Mouse (Mus musculus) liver, adult 2 months (tissue): Measurements from ENCODE around the gene Slc28a3. TPM values are rescaled to one million over a fixed set of nuclear protein-coding genes. Genes with fewer than 3 reads are reported as not detected.

Experiments
- DNase-seq: peaks from one replicate; pipeline ENCODE4 v3.0.0-alpha.2; 2011; ENCODE audit warnings: low read depth, low spot score; ENCODE audit errors: extremely low read depth
- H3K27ac ChIP-seq: fragments of 200-500 bp; replicated peaks from 2 replicates; pipeline ENCODE4 v1.5.1; 2012; ENCODE audit warnings: low read depth, mild to moderate bottlenecking, control low read depth, inconsistent platforms, low read length; ENCODE audit not compliant: insufficient read depth
- H3K27me3 ChIP-seq: fragments of 200-500 bp; 2 replicates; pipeline ENCODE4 v1.6.1; 2012; ENCODE audit warnings: mild to moderate bottlenecking, moderate library complexity, low read length, inconsistent platforms; ENCODE audit not compliant: control insufficient read depth, insufficient read depth
- H3K36me3 ChIP-seq: fragments of 200-500 bp; 2 replicates; pipeline ENCODE4 v1.6.1; 2012; ENCODE audit warnings: low read length, inconsistent platforms; ENCODE audit not compliant: control insufficient read depth, insufficient read depth
- H3K4me1 ChIP-seq: fragments of 200-500 bp; 2 replicates; pipeline ENCODE4 v1.6.1; 2011; ENCODE audit warnings: low read length; ENCODE audit not compliant: control insufficient read depth, insufficient read depth
- H3K4me3 ChIP-seq: fragments of 200-500 bp; 2 replicates; pipeline ENCODE4 v1.5.1; 2011; ENCODE audit warnings: low read depth, mild to moderate bottlenecking, control low read depth, low read length, moderate library complexity; ENCODE audit not compliant: insufficient read depth
- H3K79me2 ChIP-seq: fragments of 200-500 bp; 2 replicates; pipeline ENCODE4 v1.6.1; 2012; ENCODE audit warnings: inconsistent platforms, mild to moderate bottlenecking, low read length, moderate library complexity; ENCODE audit not compliant: control insufficient read depth, insufficient read depth
- H3K9ac ChIP-seq: fragments of 200-500 bp; 2 replicates; pipeline ENCODE4 v1.6.1; 2012; ENCODE audit warnings: low read depth, mild to moderate bottlenecking, control low read depth, inconsistent platforms, low read length
- CTCF ChIP-seq: fragments of 200-500 bp; IDR thresholded peaks from 2 replicates; pipeline ENCODE4 v1.5.1; 2011; ENCODE audit warnings: low read depth, low read length, control low read depth
- POLR2A ChIP-seq: fragments of 200-500 bp; IDR thresholded peaks from 2 replicates; pipeline ENCODE4 v1.6.1; 2011; ENCODE audit warnings: low read length, control low read depth; ENCODE audit not compliant: insufficient read depth; ENCODE audit errors: extremely low read depth
- WGBS: fragments of 180-500 bp; shearing (Covaris S2); methylation state at CpG from one replicate; pipeline ENCODE4 v1.1.7; 2018; 5-methylcytosine and 5-hydroxymethylcytosine counted together
- polyA plus RNA-seq: library from polyadenylated mRNA; depleted of rRNA; stranded (reverse); fragments of >200 nt; gene quantifications from 2 replicates; pipeline ENCODE4 v1.2.3, GENCODE M21; 2012
- total RNA-seq: library from RNA; depleted of rRNA; stranded (reverse); fragments of >200 nt; gene quantifications from 2 replicates; pipeline ENCODE4 v1.2.3, GENCODE M21; 2014

The Slc28a3 gene
- total and polyA plus RNA-seq, 2 experiments, result not detected

DNA sequence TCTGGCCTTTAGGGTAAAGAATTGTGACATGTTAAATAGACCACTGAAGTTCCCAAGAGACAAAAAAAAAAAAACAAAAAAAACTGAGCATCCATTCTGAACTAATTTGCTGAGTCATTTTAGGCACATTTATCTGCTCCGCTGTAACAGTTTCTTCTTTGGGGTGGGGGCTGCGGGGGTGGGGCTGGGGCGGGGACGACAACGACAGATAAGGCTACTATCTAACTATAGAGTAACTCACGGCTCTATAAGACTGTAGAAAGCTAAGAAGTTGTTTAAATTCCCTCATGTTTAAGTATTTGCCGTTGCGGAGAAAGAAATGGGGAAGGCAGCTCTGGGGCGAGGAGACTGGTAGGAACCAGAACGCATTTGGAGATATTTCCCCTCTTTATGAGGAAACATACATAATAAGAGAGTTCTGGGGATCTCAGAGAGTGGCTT, 68.1 kb downstream of the Slc28a3 start:
- H3K27ac ChIP-seq, result no peak overlapping the region
- TF ChIP-seq POLR2A (no peak), CTCF (no peak)
- no peak overlapping the region for H3K9ac ChIP-seq
- H3K4me3 ChIP-seq, result no peak overlapping the region
- no peaks in the 10 kb centered on the region for H3K4me1 ChIP-seq
- H3K27me3 ChIP-seq, result no peaks in the 10 kb centered on the region
- no peaks in the 10 kb centered on the region for H3K36me3 ChIP-seq
- no peak for DNase-seq
- 85% methylated on average over 10 of the region's 10 CpGs for WGBS
- H3K79me2 ChIP-seq, result no peaks in the 10 kb centered on the region

DNA sequence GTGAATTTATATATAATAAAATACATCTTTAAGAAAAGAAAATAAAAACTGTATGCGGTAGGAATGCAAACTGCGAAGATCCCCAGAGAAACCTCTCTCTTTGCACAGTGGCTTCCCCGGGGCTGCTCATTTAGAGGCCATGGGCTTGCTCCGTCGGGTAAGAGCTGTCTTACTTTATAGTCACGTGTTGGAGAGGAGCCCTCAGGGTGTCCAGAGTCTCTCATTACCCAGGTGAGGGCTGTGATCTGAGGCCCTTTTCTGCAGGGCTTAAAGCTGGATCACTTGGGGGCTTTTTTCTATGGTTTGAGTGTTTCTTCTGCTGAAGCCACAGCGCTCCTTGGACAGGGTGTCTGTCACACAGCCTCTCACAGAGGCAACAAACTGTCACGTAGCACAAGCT, 68.5 kb downstream of the Slc28a3 start:
- Histone ChIP-seq H3K27me3 (no peaks in the 10 kb centered on the region), H3K4me1 (no peaks in the 10 kb centered on the region), H3K9ac (no peak overlapping the region), H3K36me3 (no peaks in the 10 kb centered on the region), H3K27ac (no peak overlapping the region), H3K4me3 (no peak overlapping the region), H3K79me2 (no peaks in the 10 kb centered on the region)
- TF ChIP-seq CTCF (no peak), POLR2A (no peak)
- WGBS, result 85% methylated on average over 8 of the region's 8 CpGs
- no peak for DNase-seq

DNA sequence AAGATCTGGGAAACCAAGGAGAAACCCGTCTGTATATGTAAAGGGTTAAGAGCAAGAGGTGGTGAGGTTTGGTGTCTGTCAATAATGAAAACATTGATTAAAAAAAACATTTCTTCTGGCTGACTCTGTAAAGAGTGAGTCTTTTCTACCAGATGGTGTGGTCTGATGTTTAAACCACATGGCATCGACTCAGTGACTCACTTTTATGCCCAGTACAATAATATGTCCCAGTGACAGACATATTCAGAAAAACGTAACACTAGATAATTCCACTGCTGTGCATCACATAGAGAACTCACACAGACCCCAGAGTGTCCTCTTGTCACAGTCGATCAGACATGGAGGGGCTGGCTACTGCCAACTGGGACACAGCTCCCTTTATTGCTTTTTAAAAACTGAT, 69.1 kb downstream of the Slc28a3 start:
- Histone ChIP-seq H3K4me1 (no peaks in the 10 kb centered on the region), H3K79me2 (no peaks in the 10 kb centered on the region), H3K9ac (no peak overlapping the region), H3K27ac (no peak overlapping the region), H3K4me3 (no peak overlapping the region), H3K36me3 (no peaks in the 10 kb centered on the region), H3K27me3 (no peaks in the 10 kb centered on the region)
- DNase-seq, result no peak
- TF ChIP-seq POLR2A, result no peak
- TF ChIP-seq CTCF, result no peak
- WGBS, result 87% methylated on average over 4 of the region's 4 CpGs

DNA sequence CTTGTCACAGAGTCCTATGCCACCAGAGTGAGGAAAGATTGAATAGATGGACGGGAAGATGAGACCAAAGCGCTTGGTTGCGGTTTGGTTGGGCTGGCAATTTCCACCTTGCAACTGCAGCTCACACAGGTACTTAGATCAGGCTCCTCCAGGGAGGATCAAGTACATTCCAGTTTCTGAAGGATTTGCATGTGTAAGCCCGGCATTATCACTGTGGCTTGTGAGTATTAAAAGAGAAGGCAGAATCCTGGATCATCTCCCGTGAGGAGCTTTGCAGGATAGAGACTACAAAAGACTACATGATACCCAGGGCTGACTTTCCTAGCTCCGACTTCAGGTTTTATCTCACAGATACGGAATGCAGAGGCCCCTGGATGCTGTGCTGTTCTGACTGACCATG, 71.7 kb downstream of the Slc28a3 start:
- Histone ChIP-seq H3K36me3 (no peaks in the 10 kb centered on the region), H3K27me3 (no peaks in the 10 kb centered on the region), H3K27ac (no peak overlapping the region), H3K4me3 (no peak overlapping the region), H3K4me1 (no peaks in the 10 kb centered on the region), H3K79me2 (no peaks in the 10 kb centered on the region), H3K9ac (no peak overlapping the region)
- TF ChIP-seq POLR2A, result no peak
- no peak for TF ChIP-seq CTCF
- 84% methylated on average over 7 of the region's 7 CpGs for WGBS
- no peak for DNase-seq

DNA sequence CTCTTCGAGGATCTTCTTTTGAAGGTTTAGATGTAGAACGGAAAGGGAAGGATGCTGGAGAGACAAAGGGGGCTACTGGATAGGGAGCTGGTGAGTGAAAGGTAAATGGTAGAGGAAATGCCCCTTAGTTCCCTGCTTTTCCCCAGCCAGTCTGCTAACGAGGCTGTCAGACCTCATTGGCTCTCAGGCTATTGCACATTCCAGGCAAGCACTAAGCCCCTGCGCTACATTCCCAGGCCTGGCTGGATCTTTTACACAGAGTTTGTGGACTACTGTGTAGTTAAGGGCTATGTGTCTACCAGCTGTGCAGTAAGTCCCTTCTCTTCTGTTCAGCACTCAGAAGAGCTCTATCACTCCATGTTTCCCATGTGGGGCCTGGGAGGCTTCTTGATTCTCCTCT, 72.3 kb downstream of the Slc28a3 start:
- 70% methylated on average over 4 of the region's 4 CpGs for WGBS
- Histone ChIP-seq H3K9ac (no peak overlapping the region), H3K27ac (no peak overlapping the region)

DNA sequence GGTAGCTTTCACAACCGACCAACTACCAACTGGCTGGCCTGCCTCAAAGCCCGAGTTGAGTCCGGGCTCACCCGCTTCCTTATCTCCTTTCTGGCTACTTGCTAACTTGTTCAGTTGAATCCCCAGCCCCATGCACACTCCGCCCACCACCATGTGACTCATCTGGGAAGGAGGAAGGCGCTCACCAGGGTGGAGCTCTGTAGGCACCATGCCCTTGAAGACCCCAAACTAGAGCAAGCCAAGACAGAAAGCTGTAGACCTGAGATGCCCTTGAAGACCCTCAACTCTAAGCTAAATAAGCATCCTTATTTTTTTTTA, 72.8 kb downstream of the Slc28a3 start:
- H3K27ac ChIP-seq, result no peak overlapping the region
- no peak for DNase-seq
- H3K4me3 ChIP-seq, result no peak overlapping the region
- 57% methylated on average over 6 of the region's 6 CpGs for WGBS
- no peak for TF ChIP-seq CTCF
- TF ChIP-seq POLR2A, result no peak
- H3K79me2 ChIP-seq, result no peaks in the 10 kb centered on the region
- no peaks in the 10 kb centered on the region for H3K27me3 ChIP-seq
- no peak overlapping the region for H3K9ac ChIP-seq
- no peaks in the 10 kb centered on the region for H3K4me1 ChIP-seq
- H3K36me3 ChIP-seq, result no peaks in the 10 kb centered on the region

More for the DNA sequence above, 72.3 kb downstream of the Slc28a3 start:
- H3K4me1 ChIP-seq, result no peaks in the 10 kb centered on the region
- no peak for DNase-seq
- H3K4me3 ChIP-seq, result no peak overlapping the region
- H3K27me3 ChIP-seq, result no peaks in the 10 kb centered on the region
- no peaks in the 10 kb centered on the region for H3K36me3 ChIP-seq
- no peaks in the 10 kb centered on the region for H3K79me2 ChIP-seq
- TF ChIP-seq POLR2A (no peak), CTCF (no peak)
